Mouse (Mus musculus) bone marrow, adult 2 months (tissue): ENCODE measurements around the gene Aco2. TPM values are rescaled to one million over a fixed set of nuclear protein-coding genes. Genes with fewer than 3 reads are reported as not detected.

Experiments used
- H3K27ac ChIP-seq: fragments of 200-500 bp; 2 replicates; pipeline ENCODE4 v1.5.1; 2012; ENCODE audit warnings: low read depth, mild to moderate bottlenecking, control low read depth, inconsistent platforms, low read length; ENCODE audit not compliant: control insufficient read depth, poor library complexity, insufficient read depth
- H3K4me1 ChIP-seq: fragments of 200-500 bp; 2 replicates; pipeline ENCODE4 v1.6.1; 2011; ENCODE audit warnings: low read length; ENCODE audit not compliant: control insufficient read depth, insufficient read depth
- H3K4me3 ChIP-seq: fragments of 200-500 bp; replicated peaks from 2 replicates; pipeline ENCODE3; 2011; ENCODE audit warnings: mild to moderate bottlenecking, low read depth, low read length, control low read depth; ENCODE audit not compliant: control insufficient read depth
- CTCF ChIP-seq: fragments of 200-500 bp; IDR thresholded peaks from 2 replicates; pipeline ENCODE4 v1.5.1; 2011; ENCODE audit warnings: low read length, control low read depth; ENCODE audit not compliant: control insufficient read depth, insufficient read depth
- POLR2A ChIP-seq: fragments of 200-500 bp; IDR thresholded peaks from 2 replicates; pipeline ENCODE4 v1.6.1; 2011; ENCODE audit warnings: low read depth, mild to moderate bottlenecking, control low read depth, low read length, borderline replicate concordance; ENCODE audit not compliant: control insufficient read depth
- WGBS: fragments of 180-500 bp; shearing (Covaris S2); methylation state at CpG from one replicate; pipeline ENCODE4 v1.1.7; 2018; 5-methylcytosine and 5-hydroxymethylcytosine counted together
- polyA plus RNA-seq: library from polyadenylated mRNA; stranded (reverse); fragments of >200 nt; gene quantifications from 2 replicates; pipeline ENCODE4 v1.2.4, GENCODE M21; 2011; ENCODE audit warnings: low replicate concordance; ENCODE audit not compliant: missing spikeins, insufficient read depth, insufficient read length

The Aco2 gene
- polyA plus RNA-seq, 1 experiment, result 71.1 TPM

DNA sequence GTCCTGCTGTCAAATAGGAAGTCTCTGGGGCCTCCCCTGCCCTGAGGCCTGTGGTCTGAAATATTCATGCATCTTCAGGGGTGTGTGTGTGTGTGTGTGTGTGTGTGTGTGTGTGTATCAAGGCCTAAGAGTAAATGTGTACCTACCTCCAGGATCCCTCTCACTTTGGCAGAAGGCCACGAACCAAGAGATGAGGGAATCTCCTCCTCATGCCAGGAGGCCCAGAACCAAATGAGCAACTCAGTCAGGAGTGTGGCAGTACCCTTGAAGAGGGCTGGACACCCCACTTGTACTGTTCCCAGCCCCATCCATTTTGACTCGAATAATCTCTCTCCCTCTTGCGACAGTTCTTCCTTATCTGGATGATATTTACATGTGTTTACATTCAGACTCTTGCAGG is 39.9 kb upstream of the Aco2 start:
- WGBS, result 56% methylated on average over 3 of the region's 3 CpGs
- no peak overlapping the region for H3K4me3 ChIP-seq
- TF ChIP-seq POLR2A, result no peak
- TF ChIP-seq CTCF, result no peak
- 0 out of 2 replicates have a peak, but pooled peaks cover 1% of the 10 kb centered on the region for H3K4me1 ChIP-seq
- H3K27ac ChIP-seq, result no peak overlapping the region; the same call in 1 of the 2 replicates

DNA sequence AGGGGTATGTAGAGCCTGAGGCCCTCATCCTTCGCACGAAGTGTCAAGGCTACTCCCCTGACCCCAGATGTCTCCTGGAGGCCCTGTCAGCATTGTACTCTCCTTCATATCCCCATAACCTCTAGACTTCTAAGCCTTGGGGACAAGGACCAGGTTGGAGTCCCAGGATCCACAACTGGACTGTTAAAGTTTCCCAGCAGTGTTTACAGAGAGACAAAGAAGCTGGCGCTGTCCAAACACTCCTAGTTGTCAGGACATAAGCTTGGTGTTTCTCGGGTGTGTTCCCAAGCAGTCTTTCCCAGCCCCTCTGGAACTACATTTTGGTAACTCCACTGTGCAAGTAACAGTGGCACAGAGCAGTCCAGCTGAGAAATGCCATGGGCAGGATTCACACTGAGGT is 38.6 kb upstream of the Aco2 start:
- TF ChIP-seq CTCF (no peak), POLR2A (no peak)
- Histone ChIP-seq H3K4me3 (no peak overlapping the region), H3K4me1 (0 out of 2 replicates have a peak, but pooled peaks cover 1% of the 10 kb centered on the region), H3K27ac (no peak overlapping the region)
- WGBS, result 80% methylated on average over 4 of the region's 4 CpGs

DNA sequence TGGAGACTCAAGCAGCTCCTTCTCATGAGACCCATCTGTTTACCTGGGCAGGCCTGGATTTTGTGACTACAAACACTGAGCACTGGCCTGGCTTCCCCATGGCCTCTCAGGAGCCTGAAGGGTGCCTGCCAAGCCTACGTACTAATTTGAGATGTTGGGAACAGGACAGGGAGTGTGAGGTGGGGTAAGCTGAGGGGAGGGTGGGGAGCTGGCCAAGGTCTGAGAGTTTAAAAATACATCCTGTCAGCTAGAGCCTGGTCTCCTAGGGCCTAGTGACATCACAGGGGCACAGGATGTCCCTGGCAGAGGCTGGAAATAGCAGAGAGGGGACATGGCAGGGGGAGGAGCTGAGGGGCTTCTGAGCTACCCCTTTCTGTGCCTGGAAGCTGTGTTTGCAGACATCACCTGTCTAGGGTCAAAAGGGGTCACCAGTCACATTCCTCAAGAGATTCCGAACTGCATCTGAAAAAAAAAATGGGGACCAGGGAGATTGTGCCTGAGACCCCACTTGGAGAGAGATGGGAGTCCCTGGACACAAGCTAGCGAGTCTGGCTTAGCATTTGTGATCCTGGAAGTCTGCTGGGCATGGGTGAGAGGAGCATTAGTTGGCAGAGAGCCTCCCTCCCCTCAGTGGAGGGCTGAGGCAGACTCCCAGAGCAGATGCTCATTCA is 37.8 kb upstream of the Aco2 start:
- WGBS, result 86% methylated on average over 3 of the region's 3 CpGs
- TF ChIP-seq CTCF (no peak), POLR2A (no peak)
- H3K4me1 ChIP-seq, result 0 out of 2 replicates have a peak, but pooled peaks cover 1% of the 10 kb centered on the region
- no peak overlapping the region for H3K4me3 ChIP-seq
- H3K27ac ChIP-seq, result no peak overlapping the region

DNA sequence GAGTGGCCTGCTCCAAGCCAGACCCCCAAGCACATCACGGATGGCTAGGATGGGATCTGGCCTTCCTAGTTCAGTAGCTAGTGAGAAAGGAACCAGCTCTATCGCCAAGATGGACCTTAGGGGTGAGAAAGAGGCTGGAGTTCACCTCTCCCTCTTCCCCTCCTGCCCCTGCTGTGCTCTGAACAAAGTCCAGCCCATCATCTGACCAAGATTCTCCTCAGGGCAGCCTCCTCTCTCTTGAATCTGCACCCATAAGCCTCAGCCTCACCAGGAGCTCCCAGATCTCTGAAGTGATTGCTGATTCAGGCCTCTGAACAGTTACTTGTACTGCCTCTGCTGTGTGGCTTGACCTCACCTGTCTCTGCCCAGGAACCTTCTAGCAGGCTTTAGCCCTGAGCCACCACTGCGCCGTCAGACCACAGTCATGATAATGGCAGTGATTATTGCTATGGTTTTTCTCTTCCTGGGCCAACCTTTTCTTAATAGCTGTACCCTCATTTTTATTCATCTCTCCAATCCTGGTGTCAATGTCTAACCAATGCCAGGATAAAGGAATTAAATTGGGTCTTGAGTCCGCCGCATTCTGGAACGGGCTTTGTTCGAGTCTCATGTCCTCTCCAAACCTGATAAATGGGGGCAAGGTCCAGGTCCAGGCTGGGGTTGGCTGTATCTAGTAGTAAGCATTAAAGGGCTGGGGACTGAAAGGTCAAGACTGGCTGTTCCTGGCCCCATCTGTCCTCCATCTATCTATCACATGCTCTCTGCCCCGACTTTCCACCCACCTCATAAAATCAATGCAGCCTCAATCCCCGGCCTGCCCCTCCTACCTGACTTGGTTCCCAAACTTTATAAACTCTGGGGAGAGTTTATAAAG is 36.9 kb upstream of the Aco2 start:
- WGBS, result 75% methylated on average over 10 of the region's 10 CpGs
- Histone ChIP-seq H3K4me1 (0 out of 2 replicates have a peak, but pooled peaks cover 1% of the 10 kb centered on the region), H3K4me3 (no peak overlapping the region), H3K27ac (no peak overlapping the region)
- TF ChIP-seq CTCF, result no peak
- no peak for TF ChIP-seq POLR2A

DNA sequence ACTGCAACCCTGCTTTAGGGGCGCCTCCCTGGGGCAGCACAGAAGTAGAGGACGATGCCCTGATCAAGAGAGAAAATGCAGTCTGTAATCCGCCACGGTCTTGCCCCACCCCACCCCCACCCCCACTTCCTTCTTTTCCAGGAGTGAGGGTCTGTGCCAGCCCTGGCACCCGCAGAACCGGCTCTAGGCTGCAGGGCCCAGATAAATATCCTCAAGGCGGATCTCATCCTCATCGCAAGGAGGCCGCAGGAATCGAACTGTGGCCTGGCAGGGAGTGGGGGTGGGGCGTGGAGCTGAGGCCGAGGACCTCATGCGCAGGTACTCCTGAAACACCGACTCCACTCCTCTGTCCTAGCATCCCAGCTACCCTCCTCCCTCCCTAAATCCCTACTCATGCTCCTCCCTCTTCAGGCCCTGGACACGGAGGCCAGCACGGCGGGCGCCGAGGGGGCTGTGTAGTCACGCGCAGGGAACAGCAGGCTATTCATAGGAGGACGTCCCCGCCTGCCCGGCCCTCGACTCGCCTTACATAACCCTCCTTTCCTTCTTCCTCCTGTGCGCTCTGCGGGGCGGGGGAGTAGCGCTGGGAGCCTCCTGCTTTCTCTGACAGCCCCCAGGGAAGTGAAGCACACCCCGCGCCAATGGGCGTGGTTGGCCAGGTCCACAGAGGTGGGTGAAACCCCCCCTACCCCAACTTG is 35.8 kb upstream of the Aco2 start:
- Histone ChIP-seq H3K4me3 (peak overlapping the region; percentile 67), H3K4me1 (0 out of 2 replicates have a peak, but pooled peaks cover under 1% of the 10 kb centered on the region), H3K27ac (peak overlapping the region; percentile 4; the same call in 1 of the 2 replicates)
- no peak for TF ChIP-seq CTCF
- peak; percentile 48; the same call in 1 of the 2 replicates for TF ChIP-seq POLR2A
- 3% methylated on average over 33 of the region's 33 CpGs for WGBS

DNA sequence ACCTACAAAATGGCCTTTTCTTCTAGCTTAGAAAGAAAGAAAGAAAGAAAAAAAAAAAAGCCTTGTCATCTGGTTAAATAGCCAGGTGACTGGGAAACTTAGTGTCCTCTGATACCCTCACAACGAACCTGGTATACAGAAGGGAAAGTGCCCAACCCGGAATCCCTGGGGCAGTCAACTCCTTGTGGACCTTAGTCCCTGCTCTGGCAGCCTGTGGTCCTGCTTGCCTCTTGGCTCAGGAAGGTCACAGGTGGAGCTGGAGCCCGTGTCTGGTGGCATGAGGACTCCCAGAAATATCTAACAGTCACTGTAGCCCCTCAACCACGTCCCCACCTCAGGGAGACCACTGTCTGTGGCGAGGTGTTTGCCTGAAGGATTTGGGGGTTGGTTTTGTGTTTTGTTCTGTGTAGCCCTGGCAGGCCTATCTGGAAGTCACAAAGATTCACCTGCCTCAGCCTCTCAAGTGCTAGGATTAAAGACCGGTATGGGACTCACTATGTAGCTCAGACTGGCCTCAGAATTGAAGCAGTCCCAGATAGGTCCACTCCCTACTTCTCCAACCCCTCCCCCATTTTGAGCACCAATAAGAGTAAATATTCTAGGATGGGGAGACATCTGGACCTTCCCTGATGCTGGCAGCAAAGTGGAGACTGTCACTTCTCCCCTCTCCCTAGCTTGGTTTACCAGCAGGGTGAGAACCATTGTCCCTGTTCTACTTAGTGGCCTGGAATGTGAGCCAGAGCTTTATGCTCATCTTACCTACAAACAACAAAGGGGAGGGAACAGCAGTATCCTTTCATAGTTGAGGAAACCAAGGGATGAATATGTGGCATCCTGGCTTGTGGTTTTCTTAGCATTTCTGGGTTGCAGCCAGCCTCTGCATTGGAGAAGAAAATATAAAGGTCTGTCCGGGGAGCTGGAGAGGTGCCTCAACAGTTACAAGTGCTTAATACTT is 34.9 kb upstream of the Aco2 start:
- 47% methylated on average over 7 of the region's 7 CpGs for WGBS
- TF ChIP-seq CTCF, result no peak
- no peak for TF ChIP-seq POLR2A

DNA sequence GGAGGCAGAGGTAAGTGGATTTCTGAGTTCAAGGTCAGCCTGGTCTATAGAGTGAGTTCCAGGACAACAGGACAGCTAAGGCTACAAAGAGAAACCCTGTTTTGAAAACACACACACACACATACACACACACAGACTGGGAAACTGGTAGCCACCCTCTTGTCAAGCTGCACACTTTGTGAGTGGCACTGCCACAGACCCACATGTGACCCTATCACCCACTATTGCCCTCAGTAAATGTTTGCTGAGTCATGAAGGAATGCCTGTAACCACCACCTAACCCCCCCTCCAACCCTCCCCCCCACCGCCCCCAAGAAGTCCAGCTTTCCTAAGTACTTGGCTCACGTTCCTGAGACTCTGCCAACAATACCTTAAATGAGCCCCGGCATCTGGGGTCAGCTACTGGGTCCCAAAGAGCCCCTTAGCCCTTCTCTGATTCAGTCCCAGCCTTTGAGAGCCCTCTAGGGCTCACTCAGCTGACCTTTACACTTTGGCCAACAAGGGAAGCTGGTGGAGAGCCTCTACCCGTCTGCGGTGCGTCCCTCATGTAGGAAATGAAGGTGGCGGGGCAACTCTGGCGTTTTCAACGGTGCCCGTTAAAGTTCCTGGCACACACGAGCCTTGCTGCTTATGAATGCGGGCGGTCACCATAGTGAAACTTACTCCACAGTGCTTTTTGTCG is 33.4 kb upstream of the Aco2 start:
- no peak overlapping the region for H3K27ac ChIP-seq
- H3K4me3 ChIP-seq, result no peak overlapping the region
- 26% methylated on average over 14 of the region's 14 CpGs for WGBS
- TF ChIP-seq POLR2A (no peak), CTCF (no peak)
- H3K4me1 ChIP-seq, result no peaks in the 10 kb centered on the region

More for the DNA sequence above, 34.9 kb upstream of the Aco2 start:
- no peaks in the 10 kb centered on the region for H3K4me1 ChIP-seq
- H3K27ac ChIP-seq, result no peak overlapping the region
- no peak overlapping the region for H3K4me3 ChIP-seq
